Mouse (Mus musculus) forebrain, embryonic 15.5 days (tissue): ENCODE measurements at regions not wholly inside any gene's neighbourhood (a gene's known extent, or its start where the extent isn't known, plus 50 kb on each side); places are given as distances from the start of the nearest gene placed in this dataset.

Experiments
- ATAC-seq: fragments of 200-750 bp; cut with Nextera tagmentation; replicated peaks from 2 replicates; pipeline ENCODE4 v1.8.0; 2017; ENCODE audit warnings: mild to moderate bottlenecking, moderate TSS enrichment, moderate library complexity
- H3K27ac ChIP-seq: fragments of 300-500 bp; sonication (generic); replicated peaks from 2 replicates; pipeline ENCODE4 v1.5.1; 2015; ENCODE audit warnings: mild to moderate bottlenecking, inconsistent platforms
- H3K27me3 ChIP-seq: fragments of 300-500 bp; sonication (generic); 2 replicates; pipeline ENCODE4 v1.6.1; 2015; ENCODE audit warnings: inconsistent platforms
- H3K36me3 ChIP-seq: fragments of 300-500 bp; sonication (generic); 2 replicates; pipeline ENCODE4 v1.6.1; 2015; ENCODE audit warnings: mild to moderate bottlenecking, inconsistent platforms
- H3K4me1 ChIP-seq: fragments of 300-500 bp; sonication (generic); 2 replicates; pipeline ENCODE4 v1.6.1; 2015; ENCODE audit warnings: inconsistent platforms
- H3K4me2 ChIP-seq: fragments of 300-500 bp; sonication (generic); replicated peaks from 2 replicates; pipeline ENCODE4 v1.6.1; 2015; ENCODE audit warnings: mild to moderate bottlenecking, inconsistent platforms
- H3K4me3 ChIP-seq: fragments of 300-500 bp; sonication (generic); 2 replicates; pipeline ENCODE4 v1.5.1; 2015; ENCODE audit warnings: mild to moderate bottlenecking, inconsistent platforms
- H3K9ac ChIP-seq: fragments of 300-500 bp; sonication (generic); replicated peaks from 2 replicates; pipeline ENCODE4 v1.6.1; 2015; ENCODE audit warnings: mild to moderate bottlenecking, inconsistent platforms
- H3K9me3 ChIP-seq: fragments of 300-500 bp; sonication (generic); 2 replicates; pipeline ENCODE4 v1.6.1; 2016; ENCODE audit warnings: inconsistent platforms
- WGBS: fragments of 180-500 bp; shearing (Covaris S2); methylation state at CpG from one replicate; pipeline ENCODE4 v1.1.7; 2015; ENCODE audit warnings: mixed read lengths; 5-methylcytosine and 5-hydroxymethylcytosine counted together

- H3K27ac ChIP-seq = no peak overlapping the region; the same call in 1 of the 2 replicates
Observed at GRCm38 (mm10) chr17:27317576-27318277, 113.5 kb upstream of the Lemd2 start.

GRCm38 (mm10) chr17:27316711-27317575 lies 112.7 kb upstream of the Lemd2 start:
- H3K36me3 ChIP-seq = no peaks in the 10 kb centered on the region
- H3K27me3 ChIP-seq = 0 out of 2 replicates have a peak, but pooled peaks cover 3% of the 10 kb centered on the region
- no peak overlapping the region for H3K4me3 ChIP-seq
- ATAC-seq = no peak
- peak overlapping the region; percentile 14 for H3K4me2 ChIP-seq
- no peaks in the 10 kb centered on the region for H3K9me3 ChIP-seq
- H3K27ac ChIP-seq = no peak overlapping the region
- H3K9ac ChIP-seq = no peak overlapping the region
- peaks cover 36% of the 10 kb centered on the region for H3K4me1 ChIP-seq
- 81% methylated on average over 21 of the region's 21 CpGs for WGBS

More at GRCm38 (mm10) chr17:27317576-27318277, 113.5 kb upstream of the Lemd2 start:
- peak; percentile 44; the same call in 1 of the 2 replicates for ATAC-seq
- H3K4me1 ChIP-seq = peaks cover 36% of the 10 kb centered on the region
- 0 out of 2 replicates have a peak, but pooled peaks cover 3% of the 10 kb centered on the region for H3K27me3 ChIP-seq
- WGBS = 29% methylated on average over 14 of the region's 14 CpGs
- H3K9me3 ChIP-seq = no peaks in the 10 kb centered on the region
- H3K36me3 ChIP-seq = no peaks in the 10 kb centered on the region
- no peak overlapping the region for H3K9ac ChIP-seq
- peak overlapping the region; percentile 14 for H3K4me2 ChIP-seq
- no peak overlapping the region for H3K4me3 ChIP-seq

GRCm38 (mm10) chr17:27315947-27316628 lies 111.8 kb upstream of the Lemd2 start:
- Histone ChIP-seq H3K4me1 (peaks cover 36% of the 10 kb centered on the region), H3K9ac (no peak overlapping the region), H3K9me3 (no peaks in the 10 kb centered on the region), H3K27me3 (0 out of 2 replicates have a peak, but pooled peaks cover 3% of the 10 kb centered on the region), H3K36me3 (no peaks in the 10 kb centered on the region), H3K4me2 (no peak overlapping the region), H3K4me3 (no peak overlapping the region), H3K27ac (no peak overlapping the region)
- 86% methylated on average over 11 of the region's 11 CpGs for WGBS
- ATAC-seq = no peak

GRCm38 (mm10) chr17:27315428-27315827 lies 111.2 kb upstream of the Lemd2 start:
- Histone ChIP-seq H3K4me3 (no peak overlapping the region), H3K9me3 (no peaks in the 10 kb centered on the region), H3K9ac (no peak overlapping the region), H3K27ac (no peak overlapping the region), H3K4me1 (peaks cover 36% of the 10 kb centered on the region), H3K27me3 (0 out of 2 replicates have a peak, but pooled peaks cover 3% of the 10 kb centered on the region), H3K4me2 (no peak overlapping the region), H3K36me3 (no peaks in the 10 kb centered on the region)
- WGBS = 20% methylated on average over 3 of the region's 3 CpGs
- ATAC-seq = peak; percentile 30; the same call in 1 of the 2 replicates

- Histone ChIP-seq H3K4me2 (no peak overlapping the region), H3K27ac (no peak overlapping the region), H3K9me3 (no peaks in the 10 kb centered on the region), H3K27me3 (peaks cover 3% of the 10 kb centered on the region; the same call in 1 of the 2 replicates), H3K4me3 (no peak overlapping the region), H3K9ac (no peak overlapping the region), H3K4me1 (peaks cover 36% of the 10 kb centered on the region), H3K36me3 (no peaks in the 10 kb centered on the region)
- 37% methylated on average over 7 of the region's 7 CpGs for WGBS
- ATAC-seq = peak; percentile 72; the same call in 1 of the 2 replicates
Observed at GRCm38 (mm10) chr17:27314821-27315392, 110.6 kb upstream of the Lemd2 start.

- WGBS = 46% methylated on average over 4 of the region's 4 CpGs
- H3K4me3 ChIP-seq = no peak overlapping the region
- H3K4me1 ChIP-seq = peaks cover 17% of the 10 kb centered on the region
- no peaks in the 10 kb centered on the region for H3K9me3 ChIP-seq
- H3K27me3 ChIP-seq = peaks cover 4% of the 10 kb centered on the region; the same call in 1 of the 2 replicates
- no peaks in the 10 kb centered on the region for H3K36me3 ChIP-seq
- H3K27ac ChIP-seq = no peak overlapping the region
- no peak for ATAC-seq
- no peak overlapping the region for H3K4me2 ChIP-seq
- no peak overlapping the region for H3K9ac ChIP-seq
Observed at GRCm38 (mm10) chr17:27308933-27309332, 104.7 kb upstream of the Lemd2 start.

- Histone ChIP-seq H3K27me3 (0 out of 2 replicates have a peak, but pooled peaks cover 4% of the 10 kb centered on the region), H3K27ac (no peak overlapping the region), H3K4me1 (peaks cover 19% of the 10 kb centered on the region), H3K9me3 (no peaks in the 10 kb centered on the region), H3K4me3 (no peak overlapping the region), H3K9ac (no peak overlapping the region), H3K36me3 (no peaks in the 10 kb centered on the region), H3K4me2 (no peak overlapping the region)
- 62% methylated on average over 3 of the region's 3 CpGs for WGBS
- 0 out of 2 replicates have a peak, but pooled peaks have one; percentile 29 for ATAC-seq
Observed at GRCm38 (mm10) chr17:27304842-27305241, 100.6 kb upstream of the Lemd2 start.

- Histone ChIP-seq H3K9me3 (no peaks in the 10 kb centered on the region), H3K27ac (no peak overlapping the region), H3K4me2 (no peak overlapping the region), H3K4me3 (no peak overlapping the region), H3K9ac (no peak overlapping the region), H3K36me3 (no peaks in the 10 kb centered on the region), H3K27me3 (0 out of 2 replicates have a peak, but pooled peaks cover 4% of the 10 kb centered on the region), H3K4me1 (peaks cover 14% of the 10 kb centered on the region)
- 73% methylated on average over 17 of the region's 17 CpGs for WGBS
- ATAC-seq = no peak
Observed at GRCm38 (mm10) chr17:27303633-27304479, 99.6 kb upstream of the Lemd2 start.

- WGBS = 98% methylated on average over 12 of the region's 12 CpGs
- no peak for ATAC-seq
- Histone ChIP-seq H3K4me2 (no peak overlapping the region), H3K36me3 (no peaks in the 10 kb centered on the region), H3K4me1 (peaks cover 14% of the 10 kb centered on the region), H3K4me3 (no peak overlapping the region), H3K9me3 (no peaks in the 10 kb centered on the region), H3K9ac (no peak overlapping the region), H3K27ac (no peak overlapping the region), H3K27me3 (0 out of 2 replicates have a peak, but pooled peaks cover 4% of the 10 kb centered on the region)
Observed at GRCm38 (mm10) chr17:27303061-27303460, 98.8 kb upstream of the Lemd2 start.

- no peak for ATAC-seq
- H3K9ac ChIP-seq = no peak overlapping the region
- H3K27me3 ChIP-seq = no peaks in the 10 kb centered on the region
- no peak overlapping the region for H3K4me3 ChIP-seq
- 51% methylated on average over 11 of the region's 11 CpGs for WGBS
- no peaks in the 10 kb centered on the region for H3K36me3 ChIP-seq
- H3K9me3 ChIP-seq = no peaks in the 10 kb centered on the region
- peaks cover 14% of the 10 kb centered on the region for H3K4me1 ChIP-seq
- no peak overlapping the region for H3K4me2 ChIP-seq
- H3K27ac ChIP-seq = no peak overlapping the region
Observed at GRCm38 (mm10) chr17:27301376-27301775, 97.1 kb upstream of the Lemd2 start.

GRCm38 (mm10) chr17:27299297-27299696 lies 95.0 kb upstream of the Lemd2 start:
- WGBS = 78% methylated on average over 4 of the region's 4 CpGs
- H3K4me1 ChIP-seq = peaks cover 6% of the 10 kb centered on the region
- H3K4me3 ChIP-seq = no peak overlapping the region
- no peak for ATAC-seq
- H3K9me3 ChIP-seq = no peaks in the 10 kb centered on the region
- no peak overlapping the region for H3K4me2 ChIP-seq
- H3K27ac ChIP-seq = no peak overlapping the region
- no peak overlapping the region for H3K9ac ChIP-seq
- H3K36me3 ChIP-seq = no peaks in the 10 kb centered on the region
- H3K27me3 ChIP-seq = no peaks in the 10 kb centered on the region
